Mouse (Mus musculus) hindbrain, embryonic 12.5 days (tissue): ENCODE measurements around the gene Inpp5a. TPM values are rescaled to one million over a fixed set of nuclear protein-coding genes. Genes with fewer than 3 reads are reported as not detected.

Experiments
- ATAC-seq: fragments of 200-750 bp; cut with Nextera tagmentation; 2 replicates; pipeline ENCODE4 v1.8.0; 2017; ENCODE audit warnings: moderate TSS enrichment; ENCODE audit not compliant: low FRiP score
- H3K27ac ChIP-seq: fragments of 300-500 bp; sonication (generic); 2 replicates; pipeline ENCODE4 v1.5.1; 2016; ENCODE audit warnings: mild to moderate bottlenecking
- H3K27me3 ChIP-seq: fragments of 300-500 bp; sonication (generic); 2 replicates; pipeline ENCODE4 v1.6.1; 2016; ENCODE audit warnings: mild to moderate bottlenecking
- H3K36me3 ChIP-seq: fragments of 300-500 bp; sonication (generic); 2 replicates; pipeline ENCODE4 v1.6.1; 2016; ENCODE audit warnings: mild to moderate bottlenecking
- H3K4me1 ChIP-seq: fragments of 300-500 bp; sonication (generic); 2 replicates; pipeline ENCODE4 v1.6.1; 2016
- H3K4me2 ChIP-seq: fragments of 300-500 bp; sonication (generic); replicated peaks from 2 replicates; pipeline ENCODE4 v1.6.1; 2016; ENCODE audit warnings: mild to moderate bottlenecking
- H3K4me3 ChIP-seq: fragments of 300-500 bp; sonication (generic); 2 replicates; pipeline ENCODE4 v1.5.1; 2016; ENCODE audit warnings: mild to moderate bottlenecking
- H3K9ac ChIP-seq: fragments of 300-500 bp; sonication (generic); 2 replicates; pipeline ENCODE4 v1.6.1; 2016; ENCODE audit warnings: mild to moderate bottlenecking, moderate library complexity
- H3K9me3 ChIP-seq: fragments of 300-500 bp; sonication (generic); replicated peaks from 2 replicates; pipeline ENCODE4 v1.6.1; 2016; ENCODE audit warnings: mild to moderate bottlenecking
- WGBS: fragments of 180-500 bp; shearing (Covaris S2); methylation state at CpG from one replicate; pipeline ENCODE4 v1.1.7; 2016; 5-methylcytosine and 5-hydroxymethylcytosine counted together
- polyA plus RNA-seq: library from polyadenylated mRNA; unstranded; fragments of >200 nt; fragmentation: Nextera tagmentation; extraction: Ambion mirVana; gene quantifications from 2 replicates; pipeline ENCODE4 v1.2.1, GENCODE M21; 2016

The Inpp5a gene
- polyA plus RNA-seq, 1 experiment from 2014 or later = 26.4 TPM

DNA sequence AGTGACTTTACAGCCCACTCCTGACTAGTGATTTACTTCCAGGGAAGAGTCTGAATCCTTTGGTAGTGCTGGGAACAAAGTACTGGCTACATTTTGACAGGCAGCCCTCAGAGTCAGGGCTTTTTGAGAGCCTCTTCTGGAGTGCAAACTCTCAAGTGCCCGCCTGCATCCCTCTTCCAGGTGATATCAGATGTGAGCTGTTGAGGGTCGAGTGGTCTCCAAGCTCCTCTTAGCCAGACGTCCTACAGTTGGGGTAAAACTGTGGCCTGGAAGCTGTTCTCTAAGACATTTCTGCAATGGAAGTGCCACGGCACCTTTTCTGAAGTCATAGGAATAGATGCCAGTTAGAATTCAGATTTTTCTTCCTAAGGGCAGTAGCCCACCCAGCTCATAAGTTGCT lies 8.7 kb upstream of the Inpp5a start:
- H3K4me3 ChIP-seq = no peak overlapping the region
- no peak overlapping the region for H3K4me2 ChIP-seq
- H3K9ac ChIP-seq = no peak overlapping the region
- no peaks in the 10 kb centered on the region for H3K9me3 ChIP-seq
- no peaks in the 10 kb centered on the region for H3K27me3 ChIP-seq
- H3K27ac ChIP-seq = no peak overlapping the region
- ATAC-seq = no peak
- no peaks in the 10 kb centered on the region for H3K36me3 ChIP-seq
- no peaks in the 10 kb centered on the region for H3K4me1 ChIP-seq
- WGBS = 79% methylated on average over 4 of the region's 4 CpGs

DNA sequence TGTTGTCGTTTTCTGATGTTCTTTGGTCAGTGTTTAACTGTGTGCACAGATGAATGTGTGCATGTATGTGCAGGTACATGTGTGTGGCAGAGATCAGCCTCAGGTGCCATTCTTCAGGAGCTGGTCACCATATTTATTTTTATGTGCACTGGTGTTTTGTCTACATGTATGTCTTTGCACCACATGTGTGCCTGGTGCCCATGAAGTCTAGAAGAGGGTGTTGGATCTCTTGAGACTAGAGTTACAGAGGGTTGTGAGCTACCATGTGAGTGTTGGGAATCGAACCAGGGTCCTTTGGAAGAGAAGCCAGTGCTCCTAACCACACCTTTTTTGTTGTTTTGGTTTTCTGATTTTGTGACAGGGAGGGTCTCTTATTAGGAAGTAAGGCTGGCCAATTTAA lies 7.0 kb upstream of the Inpp5a start:
- H3K9me3 ChIP-seq = no peaks in the 10 kb centered on the region
- ATAC-seq = no peak
- H3K27me3 ChIP-seq = no peaks in the 10 kb centered on the region
- H3K4me2 ChIP-seq = no peak overlapping the region
- no peaks in the 10 kb centered on the region for H3K4me1 ChIP-seq
- H3K9ac ChIP-seq = no peak overlapping the region
- no peak overlapping the region for H3K4me3 ChIP-seq
- no peak overlapping the region for H3K27ac ChIP-seq
- no peaks in the 10 kb centered on the region for H3K36me3 ChIP-seq
- WGBS = 84% methylated on average over 2 of the region's 2 CpGs

DNA sequence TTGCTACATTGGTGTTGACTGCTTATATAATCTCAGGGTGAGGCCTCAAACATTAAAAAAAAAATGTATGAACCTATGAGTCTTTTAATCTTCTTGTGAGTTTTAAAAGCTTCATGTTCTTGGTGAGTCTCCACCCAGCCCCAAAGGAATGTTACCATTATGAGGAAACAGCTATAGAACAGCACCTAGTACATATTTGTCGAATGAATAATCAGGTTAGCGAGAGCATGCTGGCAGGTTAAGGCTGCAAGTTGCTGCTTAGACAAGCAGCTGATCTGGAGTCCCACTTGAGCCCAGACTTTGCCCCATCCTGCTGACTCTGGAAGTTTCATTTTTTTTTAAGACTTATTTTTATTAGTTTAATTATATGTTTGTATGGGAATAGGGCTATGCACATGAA lies 6.1 kb upstream of the Inpp5a start:
- Histone ChIP-seq H3K4me2 (no peak overlapping the region), H3K27me3 (no peaks in the 10 kb centered on the region), H3K4me3 (no peak overlapping the region), H3K9me3 (no peaks in the 10 kb centered on the region), H3K27ac (no peak overlapping the region), H3K36me3 (no peaks in the 10 kb centered on the region), H3K9ac (no peak overlapping the region), H3K4me1 (peaks cover under 1% of the 10 kb centered on the region; the same call in 1 of the 2 replicates)
- ATAC-seq = no peak
- 88% methylated on average over 2 of the region's 2 CpGs for WGBS

DNA sequence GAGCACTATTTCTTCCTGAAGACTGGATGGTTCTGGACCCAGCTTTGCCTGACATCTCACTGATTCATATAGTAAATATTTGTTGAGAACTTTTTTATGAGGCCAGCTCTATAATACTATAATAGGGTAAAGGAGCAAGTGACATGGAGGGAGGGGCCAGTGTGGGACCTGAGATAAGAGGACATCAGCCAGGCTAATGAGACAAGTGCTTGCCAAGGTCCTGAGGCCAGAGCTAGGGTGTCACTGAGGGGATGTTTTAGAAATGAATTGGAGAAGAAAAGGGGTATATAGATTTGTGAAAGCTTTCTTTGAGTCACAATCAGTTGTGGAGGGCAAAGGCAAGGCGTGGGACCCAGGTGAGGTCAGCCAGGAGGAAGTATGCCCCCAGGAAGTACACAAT lies 4.4 kb upstream of the Inpp5a start:
- Histone ChIP-seq H3K27ac (no peak overlapping the region), H3K36me3 (no peaks in the 10 kb centered on the region), H3K9ac (no peak overlapping the region), H3K9me3 (no peaks in the 10 kb centered on the region), H3K4me1 (peaks cover 4% of the 10 kb centered on the region), H3K4me2 (no peak overlapping the region), H3K27me3 (no peaks in the 10 kb centered on the region), H3K4me3 (no peak overlapping the region)
- 94% methylated on average over 1 of the region's 1 CpGs for WGBS
- no peak for ATAC-seq

DNA sequence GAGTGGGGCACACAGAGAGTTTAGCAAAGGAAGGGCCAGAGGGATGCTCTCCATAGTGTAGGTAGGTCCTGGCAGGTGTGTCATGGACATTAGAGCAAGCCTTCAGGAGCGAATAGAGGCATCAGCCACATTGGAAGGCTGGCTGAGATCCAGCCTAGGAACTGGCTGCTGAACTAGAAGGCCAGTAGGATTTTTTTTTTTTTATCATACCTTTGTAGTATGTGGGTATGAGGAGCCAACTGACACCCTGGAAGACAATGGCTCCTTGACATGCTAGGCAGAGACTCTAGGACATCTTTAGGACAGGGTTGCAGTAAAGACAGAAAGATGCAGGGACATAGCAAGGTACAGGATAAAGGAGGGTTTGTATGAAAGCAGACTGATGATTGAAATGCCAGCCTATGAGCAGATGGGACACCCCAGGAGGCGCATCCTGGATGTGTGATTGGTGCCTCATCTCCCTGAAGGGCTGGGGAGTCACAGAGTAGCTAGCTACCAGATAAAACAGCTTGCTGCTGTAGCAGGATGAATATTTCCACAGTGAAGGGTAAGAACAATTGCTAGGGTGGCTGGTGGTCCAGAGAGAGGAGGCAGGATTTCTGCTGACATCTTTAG lies 3.9 kb upstream of the Inpp5a start:
- Histone ChIP-seq H3K9ac (no peak overlapping the region), H3K9me3 (no peaks in the 10 kb centered on the region), H3K27ac (no peak overlapping the region), H3K4me3 (no peak overlapping the region), H3K4me1 (peaks cover 9% of the 10 kb centered on the region), H3K36me3 (no peaks in the 10 kb centered on the region), H3K4me2 (no peak overlapping the region), H3K27me3 (no peaks in the 10 kb centered on the region)
- ATAC-seq = no peak
- 69% methylated on average over 2 of the region's 2 CpGs for WGBS

DNA sequence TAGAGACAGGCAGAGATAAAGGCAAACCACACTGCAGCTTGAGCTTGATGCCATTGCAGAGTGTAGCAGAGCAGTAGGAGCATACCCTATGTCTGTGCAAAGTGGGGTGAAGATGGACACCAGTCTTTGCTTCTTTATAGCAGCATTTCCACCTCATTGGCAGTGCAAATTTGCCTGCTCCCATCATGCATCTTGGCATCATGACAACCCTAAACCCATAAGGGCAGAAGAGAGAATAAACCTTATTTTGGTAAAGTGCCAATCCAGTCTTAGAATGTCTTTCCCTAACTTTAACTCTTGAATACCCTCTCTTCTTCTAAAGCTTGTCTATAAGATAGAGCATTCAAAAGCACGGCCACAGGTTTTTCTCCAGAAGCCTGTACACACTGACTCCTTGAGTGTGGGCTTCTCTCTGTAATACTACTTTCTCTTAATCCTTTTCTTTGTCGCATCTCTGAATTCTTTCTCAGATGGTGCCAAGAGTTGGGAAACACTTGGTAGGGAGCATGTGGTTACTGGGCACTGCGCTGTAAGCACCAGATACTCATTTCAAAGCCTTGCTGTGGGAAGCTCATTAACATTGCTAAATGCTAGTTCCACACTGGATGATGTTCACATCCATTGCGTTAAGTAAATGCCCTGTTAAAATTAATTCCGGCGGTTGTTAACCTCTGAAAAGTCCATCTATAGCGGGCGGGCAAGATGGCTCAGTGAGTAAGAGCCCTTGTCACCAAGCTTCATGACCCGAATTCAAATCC lies 1.8 kb upstream of the Inpp5a start:
- H3K27ac ChIP-seq = no peak overlapping the region
- peaks cover 25% of the 10 kb centered on the region for H3K4me1 ChIP-seq
- no peak overlapping the region for H3K4me3 ChIP-seq
- no peak overlapping the region for H3K4me2 ChIP-seq
- WGBS = 87% methylated on average over 9 of the region's 9 CpGs
- no peak for ATAC-seq
- no peaks in the 10 kb centered on the region for H3K27me3 ChIP-seq
- no peaks in the 10 kb centered on the region for H3K36me3 ChIP-seq
- H3K9me3 ChIP-seq = no peaks in the 10 kb centered on the region
- no peak overlapping the region for H3K9ac ChIP-seq

- Histone ChIP-seq H3K27ac (peak overlapping the region; percentile 69), H3K9me3 (no peaks in the 10 kb centered on the region), H3K27me3 (no peaks in the 10 kb centered on the region), H3K4me3 (peak overlapping the region; percentile 91), H3K9ac (peak overlapping the region; percentile 60), H3K4me2 (peak overlapping the region; percentile 38), H3K36me3 (no peaks in the 10 kb centered on the region), H3K4me1 (peaks cover 32% of the 10 kb centered on the region)
- peak; percentile 83 for ATAC-seq
- 21% methylated on average over 16 of the region's 16 CpGs for WGBS
Observed at GRCm38 (mm10) chr7:139387921-139388669, 814 bp upstream of the Inpp5a start.

DNA sequence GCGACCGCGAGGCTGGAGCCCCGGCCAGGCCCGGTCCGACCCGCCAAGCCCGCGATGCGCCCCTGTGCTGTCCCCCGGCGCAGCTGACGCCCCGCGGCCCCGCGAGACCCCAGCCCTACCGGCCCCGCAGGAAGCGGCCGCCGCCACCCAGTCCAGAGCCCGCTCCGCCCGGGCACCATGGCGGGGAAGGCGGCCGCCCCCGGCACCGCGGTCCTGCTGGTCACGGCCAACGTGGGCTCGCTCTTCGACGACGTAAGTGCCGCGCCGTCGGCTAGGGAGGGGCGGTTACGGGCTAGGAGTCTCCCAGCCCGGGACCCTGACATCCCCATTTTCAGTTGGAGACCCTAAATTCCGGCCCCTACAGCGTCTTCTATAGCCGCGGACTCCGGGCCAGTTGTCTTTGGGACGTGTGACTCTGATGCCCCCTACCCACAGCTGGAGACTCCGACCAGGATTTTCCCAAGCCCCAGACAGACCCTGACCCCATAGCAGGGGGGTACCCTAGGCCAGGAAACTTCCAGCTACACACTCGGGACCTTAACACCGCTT lies 378 bp downstream of the Inpp5a start:
- Histone ChIP-seq H3K4me1 (peaks cover 32% of the 10 kb centered on the region), H3K9me3 (no peaks in the 10 kb centered on the region), H3K36me3 (no peaks in the 10 kb centered on the region), H3K9ac (peak overlapping the region; percentile 89), H3K4me3 (peak overlapping the region; percentile 91), H3K27me3 (no peaks in the 10 kb centered on the region), H3K4me2 (peak overlapping the region; percentile 88), H3K27ac (peak overlapping the region; percentile 76)
- 2% methylated on average over 49 of the region's 53 CpGs for WGBS
- ATAC-seq = peak; percentile 74

DNA sequence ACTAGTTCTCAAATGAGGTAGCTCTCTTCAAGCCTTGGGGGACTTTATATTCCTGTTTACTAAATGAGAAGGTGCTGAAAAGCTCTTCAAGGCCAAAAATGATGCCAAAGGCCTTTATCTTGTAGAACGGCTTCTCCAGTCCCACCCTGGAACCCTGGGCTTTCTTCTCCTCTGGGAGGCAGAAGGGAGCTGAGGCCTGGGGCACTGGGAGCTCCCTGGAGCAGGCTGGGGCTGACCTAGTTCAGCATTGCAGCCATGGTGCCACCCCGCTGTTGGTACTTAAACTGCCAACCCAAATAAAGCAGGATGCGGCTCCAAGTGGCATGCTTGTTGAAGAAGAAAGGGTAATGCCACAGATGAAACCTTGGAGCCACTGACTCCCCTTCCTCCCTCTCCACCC lies 1.5 kb downstream of the Inpp5a start:
- H3K36me3 ChIP-seq = no peaks in the 10 kb centered on the region
- H3K27ac ChIP-seq = no peak overlapping the region
- peak overlapping the region; percentile 89; the same call in 1 of the 2 replicates for H3K9ac ChIP-seq
- no peaks in the 10 kb centered on the region for H3K9me3 ChIP-seq
- no peak for ATAC-seq
- H3K4me2 ChIP-seq = peak overlapping the region; percentile 88
- H3K4me1 ChIP-seq = peaks cover 32% of the 10 kb centered on the region
- 91% methylated on average over 3 of the region's 3 CpGs for WGBS
- H3K4me3 ChIP-seq = no peak overlapping the region
- H3K27me3 ChIP-seq = no peaks in the 10 kb centered on the region

GRCm38 (mm10) chr7:139390926-139391325 lies 2.0 kb downstream of the Inpp5a start:
- no peak overlapping the region for H3K27ac ChIP-seq
- peaks cover 32% of the 10 kb centered on the region for H3K4me1 ChIP-seq
- WGBS = 83% methylated on average over 9 of the region's 9 CpGs
- H3K4me2 ChIP-seq = 0 out of 2 replicates have a peak overlapping the region, but pooled peaks have one; percentile 88
- H3K9ac ChIP-seq = no peak overlapping the region
- no peaks in the 10 kb centered on the region for H3K27me3 ChIP-seq
- no peak for ATAC-seq
- no peaks in the 10 kb centered on the region for H3K36me3 ChIP-seq
- no peaks in the 10 kb centered on the region for H3K9me3 ChIP-seq
- H3K4me3 ChIP-seq = no peak overlapping the region

DNA sequence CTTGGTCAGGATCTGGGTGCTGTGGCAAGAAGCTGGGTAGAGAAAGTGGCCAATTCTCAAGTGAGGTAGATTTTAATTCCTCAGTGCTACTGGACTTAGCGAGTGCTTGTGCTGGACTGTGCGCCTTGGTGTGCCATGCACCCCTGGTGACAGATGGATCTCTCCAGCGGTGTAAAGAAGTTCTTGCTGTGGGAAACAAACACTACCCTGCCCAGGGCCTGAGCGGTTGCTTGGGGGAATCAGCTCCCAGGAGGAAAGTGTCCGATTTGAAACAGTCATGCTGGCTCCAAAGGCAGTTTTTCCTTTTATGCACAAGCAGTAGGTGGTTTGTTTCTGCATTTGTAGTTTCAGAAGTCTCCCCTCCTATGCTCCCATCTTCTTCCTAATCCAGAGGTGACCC lies 2.8 kb downstream of the Inpp5a start:
- WGBS = 56% methylated on average over 5 of the region's 5 CpGs
- Histone ChIP-seq H3K4me1 (peaks cover 32% of the 10 kb centered on the region), H3K4me3 (no peak overlapping the region), H3K27me3 (no peaks in the 10 kb centered on the region), H3K9ac (no peak overlapping the region), H3K36me3 (no peaks in the 10 kb centered on the region), H3K27ac (no peak overlapping the region), H3K9me3 (no peaks in the 10 kb centered on the region), H3K4me2 (no peak overlapping the region)
- ATAC-seq = no peak

GRCm38 (mm10) chr7:139392106-139392505 lies 3.2 kb downstream of the Inpp5a start:
- Histone ChIP-seq H3K4me1 (peaks cover 32% of the 10 kb centered on the region), H3K9me3 (no peaks in the 10 kb centered on the region), H3K4me2 (no peak overlapping the region), H3K9ac (no peak overlapping the region), H3K27me3 (no peaks in the 10 kb centered on the region), H3K4me3 (no peak overlapping the region), H3K36me3 (no peaks in the 10 kb centered on the region), H3K27ac (no peak overlapping the region)
- ATAC-seq = no peak
- WGBS = 77% methylated on average over 2 of the region's 2 CpGs
